Mouse (Mus musculus) midbrain, embryonic 16.5 days (tissue): ENCODE measurements around the gene Laptm5. TPM values are rescaled to one million over a fixed set of nuclear protein-coding genes. Genes with fewer than 3 reads are reported as not detected.

ENCODE experiments used
- ATAC-seq: fragments of 200-750 bp; cut with Nextera tagmentation; 2 replicates; pipeline ENCODE4 v1.8.0; 2017; ENCODE audit warnings: moderate TSS enrichment
- H3K27ac ChIP-seq: fragments of 300-500 bp; sonication (generic); 2 replicates; pipeline ENCODE4 v1.5.1; 2014; ENCODE audit warnings: mild to moderate bottlenecking, low read length, mixed read lengths
- H3K27me3 ChIP-seq: fragments of 300-500 bp; sonication (generic); 2 replicates; pipeline ENCODE4 v1.6.1; 2014; ENCODE audit warnings: low read depth, low read length, mixed read lengths; ENCODE audit not compliant: control insufficient read depth, insufficient read depth
- H3K36me3 ChIP-seq: fragments of 300-500 bp; sonication (generic); 2 replicates; pipeline ENCODE4 v1.6.1; 2014; ENCODE audit warnings: mild to moderate bottlenecking, low read length, moderate library complexity, mixed read lengths; ENCODE audit not compliant: control insufficient read depth, insufficient read depth
- H3K4me1 ChIP-seq: fragments of 300-500 bp; sonication (generic); 2 replicates; pipeline ENCODE4 v1.6.1; 2014; ENCODE audit warnings: mild to moderate bottlenecking, low read length, mixed read lengths; ENCODE audit not compliant: control insufficient read depth, insufficient read depth
- H3K4me2 ChIP-seq: fragments of 300-500 bp; sonication (generic); 2 replicates; pipeline ENCODE4 v1.6.1; 2014; ENCODE audit warnings: mild to moderate bottlenecking, low read length, mixed read lengths
- H3K4me3 ChIP-seq: fragments of 300-500 bp; sonication (generic); 2 replicates; pipeline ENCODE4 v1.5.1; 2014; ENCODE audit warnings: low read depth, mild to moderate bottlenecking, low read length, moderate library complexity, mixed read lengths
- H3K9ac ChIP-seq: fragments of 300-500 bp; sonication (generic); 2 replicates; pipeline ENCODE4 v1.6.1; 2014; ENCODE audit warnings: low read depth, low read length, mixed read lengths
- H3K9me3 ChIP-seq: fragments of 300-500 bp; sonication (generic); replicated peaks from 2 replicates; pipeline ENCODE4 v1.6.1; 2014; ENCODE audit warnings: mild to moderate bottlenecking, low read length, mixed read lengths; ENCODE audit not compliant: control insufficient read depth, poor library complexity, severe bottlenecking
- WGBS: fragments of 180-500 bp; shearing (Covaris S2); extraction: QIAGEN DNeasy Blood & Tissue Kit; methylation state at CpG from one replicate; pipeline ENCODE4 v1.1.7; 2014; 5-methylcytosine and 5-hydroxymethylcytosine counted together
- polyA plus RNA-seq: library from polyadenylated mRNA; unstranded; fragments of >200 nt; fragmentation: Nextera tagmentation; extraction: Ambion mirVana; gene quantifications from 2 replicates; pipeline ENCODE4 v1.2.1, GENCODE M21; 2015

The Laptm5 gene
- polyA plus RNA-seq: 22.0 and 22.3 TPM in 2 replicates

DNA sequence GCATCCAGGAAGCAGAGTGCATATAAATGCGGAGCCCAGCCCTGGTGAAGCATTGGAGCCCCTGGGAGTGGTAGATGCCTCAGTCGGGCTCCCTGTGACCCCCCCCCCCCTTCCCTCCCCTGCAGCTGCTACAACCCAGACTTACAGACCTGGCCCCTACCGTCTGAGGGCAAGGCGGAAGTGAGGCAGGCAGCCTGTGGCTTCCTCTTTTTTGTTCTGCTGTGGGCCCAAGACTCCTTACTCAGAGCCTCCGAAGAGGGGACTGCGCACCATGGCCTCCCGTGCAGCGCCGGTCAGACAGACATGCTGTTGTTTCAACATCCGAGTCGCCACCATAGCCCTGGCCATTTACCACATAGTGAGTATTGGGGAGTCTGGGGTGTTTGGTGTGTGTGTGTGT is at the start of gene Laptm5:
Gene Laptm5 (plus strand): TSS at position 49 of the 400 bp plus-strand sequence.
- H3K4me2 ChIP-seq: no peak within 1 kb of the TSS
- no peak for ATAC-seq
- 68% methylated on average over 11 of the region's 11 CpGs for WGBS
- no peaks in the 10 kb centered on the region; the same call in 1 of the 2 replicates for H3K4me1 ChIP-seq
- H3K27me3 ChIP-seq: no peaks in the 10 kb centered on the region
- H3K36me3 ChIP-seq: no peaks in the 10 kb centered on the region
- H3K9me3 ChIP-seq: no peaks in the 10 kb centered on the region
- H3K9ac ChIP-seq: no peak within 1 kb of the TSS
- H3K27ac ChIP-seq: no peak within 1 kb of the TSS
- H3K4me3 ChIP-seq: no peak within 1 kb of the TSS

DNA sequence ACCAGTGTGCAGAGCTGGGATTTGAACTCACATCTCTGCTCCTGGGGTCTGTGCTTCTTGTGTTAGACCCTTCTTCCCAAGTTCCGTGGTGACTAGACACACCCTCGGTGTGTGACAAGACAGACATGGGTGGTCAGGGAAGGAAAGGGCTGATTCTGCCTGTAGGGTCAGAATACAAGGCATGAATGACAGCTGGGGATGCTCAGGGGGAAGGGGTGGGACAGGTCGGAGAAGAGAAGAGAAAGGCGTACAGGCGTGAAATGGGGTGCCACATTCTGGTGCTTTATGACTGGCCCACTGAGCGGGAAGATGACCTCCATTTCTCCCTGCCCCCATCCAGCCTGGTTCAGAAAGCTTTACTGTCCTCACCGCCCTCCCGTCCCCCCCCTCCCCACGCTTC is 47.5 kb upstream of the Laptm5 start:
- H3K4me3 ChIP-seq: no peak overlapping the region
- peaks cover 55% of the 10 kb centered on the region for H3K4me1 ChIP-seq
- no peak overlapping the region; the same call in 1 of the 2 replicates for H3K9ac ChIP-seq
- WGBS: 10% methylated on average over 7 of the region's 9 CpGs
- peak overlapping the region; percentile 93 for H3K27ac ChIP-seq
- H3K27me3 ChIP-seq: no peaks in the 10 kb centered on the region
- H3K4me2 ChIP-seq: 0 out of 2 replicates have a peak overlapping the region, but pooled peaks have one; percentile 30
- ATAC-seq: peak; percentile 2; the same call in 1 of the 2 replicates
- no peaks in the 10 kb centered on the region for H3K36me3 ChIP-seq
- H3K9me3 ChIP-seq: no peaks in the 10 kb centered on the region

DNA sequence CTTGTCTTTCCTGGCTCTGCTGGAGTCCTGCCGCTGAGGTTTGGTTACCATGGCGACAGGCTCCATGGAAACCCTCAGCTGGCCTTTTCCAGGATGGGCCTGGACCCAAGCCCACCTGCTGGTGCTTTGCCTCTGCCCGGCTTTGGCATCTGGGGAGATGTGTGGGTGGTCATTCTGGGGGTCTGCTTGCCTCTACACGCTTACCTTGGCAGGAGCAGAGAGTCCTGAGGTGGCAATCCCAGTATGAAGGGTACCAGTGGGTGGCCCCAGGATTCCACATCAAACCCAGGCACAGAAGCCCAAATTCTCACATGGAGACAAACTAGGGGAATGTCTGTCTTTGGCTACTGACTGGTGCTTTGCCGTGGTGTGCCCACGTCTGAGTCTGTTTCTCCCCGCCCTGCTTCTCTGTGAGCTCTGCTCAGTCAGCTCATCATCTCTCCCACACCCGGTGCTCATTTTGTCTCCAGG is 47.0 kb upstream of the Laptm5 start:
- peak; percentile 23 for ATAC-seq
- peak overlapping the region; percentile 93 for H3K27ac ChIP-seq
- no peaks in the 10 kb centered on the region for H3K27me3 ChIP-seq
- H3K4me2 ChIP-seq: peak overlapping the region; percentile 30
- no peaks in the 10 kb centered on the region for H3K9me3 ChIP-seq
- H3K4me3 ChIP-seq: no peak overlapping the region
- WGBS: 8% methylated on average over 8 of the region's 8 CpGs
- peak overlapping the region; percentile 44 for H3K9ac ChIP-seq
- H3K4me1 ChIP-seq: peaks cover 53% of the 10 kb centered on the region
- no peaks in the 10 kb centered on the region for H3K36me3 ChIP-seq

DNA sequence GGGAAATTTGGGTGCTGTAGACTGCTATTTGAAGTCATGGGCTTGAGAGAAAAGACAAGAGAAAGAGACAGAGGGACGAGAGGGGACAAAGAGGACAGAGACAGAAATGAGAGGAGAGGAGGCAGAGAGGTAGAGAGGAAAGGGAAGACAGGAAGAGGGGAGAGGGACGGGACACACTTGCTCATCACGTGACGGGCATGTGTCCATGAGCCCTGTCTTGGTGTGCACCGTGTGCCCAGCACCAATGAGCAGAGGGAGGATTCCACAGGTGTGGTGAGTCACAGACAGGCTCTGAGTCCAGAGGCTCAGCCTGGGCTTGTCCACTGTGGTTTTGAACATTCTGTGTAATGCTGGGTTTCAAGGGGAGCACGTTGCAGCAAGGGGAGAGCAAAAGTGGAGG is 45.0 kb upstream of the Laptm5 start:
- no peaks in the 10 kb centered on the region for H3K36me3 ChIP-seq
- no peak overlapping the region for H3K27ac ChIP-seq
- no peak overlapping the region for H3K9ac ChIP-seq
- H3K27me3 ChIP-seq: no peaks in the 10 kb centered on the region
- H3K4me1 ChIP-seq: peaks cover 43% of the 10 kb centered on the region
- no peak overlapping the region for H3K4me2 ChIP-seq
- no peak for ATAC-seq
- no peaks in the 10 kb centered on the region for H3K9me3 ChIP-seq
- H3K4me3 ChIP-seq: no peak overlapping the region
- 74% methylated on average over 6 of the region's 6 CpGs for WGBS

DNA sequence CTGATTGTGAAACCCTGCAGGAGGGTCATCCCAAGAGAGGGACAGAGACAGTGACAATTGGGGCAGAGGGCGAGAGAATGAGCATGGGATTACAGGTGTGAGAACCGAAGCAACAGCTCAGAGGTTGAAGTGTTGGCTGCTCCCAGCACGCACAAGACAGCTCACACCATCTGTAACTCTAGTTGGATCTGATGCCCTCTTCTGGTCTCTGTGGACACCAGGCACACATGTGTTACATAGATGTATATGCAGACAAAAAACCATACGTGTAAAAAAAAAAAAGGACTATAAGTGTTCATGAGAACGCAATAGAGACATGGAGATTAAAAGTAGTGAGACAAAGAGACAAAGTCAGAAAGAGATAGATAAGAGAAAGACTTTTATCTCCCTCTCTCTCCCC is 44.1 kb upstream of the Laptm5 start:
- no peak overlapping the region for H3K9ac ChIP-seq
- no peak for ATAC-seq
- no peak overlapping the region for H3K4me2 ChIP-seq
- H3K27ac ChIP-seq: no peak overlapping the region
- H3K4me3 ChIP-seq: no peak overlapping the region
- H3K27me3 ChIP-seq: no peaks in the 10 kb centered on the region
- H3K9me3 ChIP-seq: no peaks in the 10 kb centered on the region
- 50% methylated on average over 5 of the region's 5 CpGs for WGBS
- no peaks in the 10 kb centered on the region for H3K36me3 ChIP-seq
- H3K4me1 ChIP-seq: peaks cover 43% of the 10 kb centered on the region

DNA sequence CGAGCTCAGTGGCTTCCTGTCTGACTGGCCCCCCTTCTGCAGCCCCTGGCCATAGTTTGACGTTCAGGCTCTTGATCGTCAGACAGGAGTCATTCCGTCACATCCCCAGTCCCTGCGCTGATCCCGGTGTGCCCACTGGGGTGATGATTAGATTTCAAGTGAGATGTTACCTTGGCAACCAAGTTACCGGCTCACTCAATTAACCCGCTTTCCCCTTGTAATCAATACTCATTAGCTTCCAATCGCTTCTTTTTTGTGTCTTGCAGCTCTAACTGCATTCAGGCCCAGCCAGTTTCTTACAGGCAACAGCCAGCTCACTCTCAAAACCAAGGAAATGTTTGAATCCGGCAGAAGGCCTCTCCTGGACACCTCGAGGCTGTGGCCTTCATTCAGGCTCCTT is 40.5 kb upstream of the Laptm5 start:
- no peaks in the 10 kb centered on the region for H3K9me3 ChIP-seq
- H3K9ac ChIP-seq: peak overlapping the region; percentile 40; the same call in 1 of the 2 replicates
- WGBS: 17% methylated on average over 11 of the region's 11 CpGs
- H3K4me3 ChIP-seq: no peak overlapping the region
- H3K27me3 ChIP-seq: no peaks in the 10 kb centered on the region
- no peaks in the 10 kb centered on the region for H3K36me3 ChIP-seq
- no peak overlapping the region for H3K4me2 ChIP-seq
- peak overlapping the region; percentile 72 for H3K27ac ChIP-seq
- peaks cover 19% of the 10 kb centered on the region for H3K4me1 ChIP-seq
- no peak for ATAC-seq

DNA sequence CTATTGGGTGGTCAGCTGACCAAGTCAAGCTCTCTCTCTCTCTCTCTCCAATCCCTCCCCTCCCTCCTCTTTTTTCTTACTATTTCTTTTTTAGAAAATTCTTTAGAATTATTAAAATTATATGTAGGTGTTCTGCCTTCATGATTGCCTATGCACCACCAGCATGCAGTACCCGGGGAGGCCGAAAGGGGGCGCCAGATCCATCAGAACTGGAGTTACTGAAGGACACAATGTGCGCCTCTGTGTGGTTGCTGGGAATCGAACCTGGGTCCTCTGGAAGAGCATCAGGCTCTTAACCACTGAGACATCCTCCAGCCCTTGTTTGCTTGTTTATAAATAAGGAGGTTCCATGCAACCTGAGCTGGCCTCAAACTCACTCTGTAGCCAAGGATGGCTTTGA is 39.5 kb upstream of the Laptm5 start:
- H3K27ac ChIP-seq: no peak overlapping the region

DNA sequence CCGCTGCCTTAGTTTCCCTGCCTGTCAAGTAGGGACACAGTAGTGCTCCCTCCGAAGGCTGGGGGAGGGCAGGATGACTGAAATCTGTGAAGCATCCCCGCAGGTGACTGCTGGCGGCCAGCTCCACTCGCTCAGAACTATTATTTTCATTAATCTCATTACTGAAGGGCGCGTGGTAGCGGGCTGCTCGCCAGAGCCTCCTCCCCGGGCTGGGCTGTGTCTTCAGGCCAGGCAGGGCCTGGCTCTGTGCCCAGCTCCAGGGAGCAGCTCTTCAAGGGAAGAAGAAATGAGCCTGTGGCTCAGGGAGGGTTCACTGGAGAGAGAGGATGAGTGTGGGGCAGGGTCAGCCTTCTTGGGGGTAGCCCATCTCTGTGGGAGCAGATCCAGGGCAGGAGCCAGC is 38.3 kb upstream of the Laptm5 start:
- Histone ChIP-seq H3K36me3 (no peaks in the 10 kb centered on the region), H3K4me2 (no peak overlapping the region), H3K4me1 (peaks cover 24% of the 10 kb centered on the region), H3K27ac (no peak overlapping the region), H3K4me3 (no peak overlapping the region), H3K27me3 (no peaks in the 10 kb centered on the region), H3K9ac (no peak overlapping the region), H3K9me3 (no peaks in the 10 kb centered on the region)
- WGBS: 10% methylated on average over 10 of the region's 10 CpGs
- 0 out of 2 replicates have a peak, but pooled peaks have one; percentile 19 for ATAC-seq

More for the DNA sequence above, 39.5 kb upstream of the Laptm5 start:
- no peak overlapping the region for H3K4me2 ChIP-seq
- no peaks in the 10 kb centered on the region for H3K27me3 ChIP-seq
- H3K9me3 ChIP-seq: no peaks in the 10 kb centered on the region
- H3K9ac ChIP-seq: no peak overlapping the region
- no peak for ATAC-seq
- no peak overlapping the region for H3K4me3 ChIP-seq
- peaks cover 24% of the 10 kb centered on the region for H3K4me1 ChIP-seq
- no peaks in the 10 kb centered on the region for H3K36me3 ChIP-seq
- 81% methylated on average over 5 of the region's 5 CpGs for WGBS

DNA sequence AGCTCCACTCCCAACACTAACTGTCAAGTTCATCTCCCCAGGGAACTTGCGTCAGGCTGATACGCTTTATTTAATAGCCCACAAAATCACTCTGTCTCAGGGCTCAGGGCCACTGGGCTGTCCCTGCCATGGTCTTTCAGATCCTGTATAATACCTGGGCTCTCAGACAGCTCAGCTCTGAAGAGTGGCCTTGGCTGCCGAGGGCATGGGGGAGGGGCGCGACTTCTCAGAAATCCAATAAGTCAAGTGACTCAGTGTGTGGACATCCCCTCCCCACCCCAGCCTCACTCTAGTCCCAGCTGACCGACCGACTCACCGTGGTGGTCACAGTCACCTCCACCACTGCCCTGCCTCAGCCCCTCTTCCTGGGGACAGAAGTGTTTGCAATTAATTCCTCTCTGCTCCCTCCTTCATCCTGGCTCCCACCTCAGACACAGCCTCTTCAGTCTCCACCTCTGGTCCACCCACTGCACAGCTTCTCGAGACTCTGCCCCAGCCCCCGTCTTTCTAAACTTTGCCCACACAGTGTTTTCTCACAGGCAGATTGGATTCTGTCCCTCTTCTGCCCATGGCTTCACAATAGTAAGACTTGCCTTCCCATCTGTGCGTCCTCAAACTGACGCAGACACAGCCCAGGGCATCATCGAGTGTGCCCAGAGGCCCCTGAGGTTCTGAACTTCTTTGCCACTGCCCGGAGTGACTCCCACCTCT is 36.8 kb upstream of the Laptm5 start:
- WGBS: 49% methylated on average over 14 of the region's 14 CpGs
- H3K27me3 ChIP-seq: no peaks in the 10 kb centered on the region

More for the DNA sequence above, 36.8 kb upstream of the Laptm5 start:
- no peak overlapping the region for H3K4me2 ChIP-seq
- no peak overlapping the region for H3K27ac ChIP-seq
- H3K9me3 ChIP-seq: no peaks in the 10 kb centered on the region
- no peak overlapping the region for H3K4me3 ChIP-seq
- ATAC-seq: no peak
- H3K36me3 ChIP-seq: no peaks in the 10 kb centered on the region
- H3K9ac ChIP-seq: no peak overlapping the region
- H3K4me1 ChIP-seq: peaks cover 24% of the 10 kb centered on the region
